Mouse (Mus musculus) heart, embryonic 11.5 days (tissue): ENCODE measurements around the gene Ccser1. TPM values are rescaled to one million over a fixed set of nuclear protein-coding genes. Genes with fewer than 3 reads are reported as not detected.

Experiments used
- ATAC-seq: fragments of 200-750 bp; cut with Nextera tagmentation; replicated peaks from 2 replicates; pipeline ENCODE4 v1.8.0; 2017; ENCODE audit warnings: moderate library complexity; ENCODE audit not compliant: insufficient number of reproducible peaks, low FRiP score, low TSS enrichment
- H3K27ac ChIP-seq: fragments of 300-500 bp; sonication (generic); 2 replicates; pipeline ENCODE4 v1.5.1; 2014; ENCODE audit warnings: mild to moderate bottlenecking, low read depth, low read length
- H3K27me3 ChIP-seq: fragments of 300-500 bp; sonication (generic); 2 replicates; pipeline ENCODE4 v1.6.1; 2014; ENCODE audit warnings: mild to moderate bottlenecking, low read length, mixed read lengths; ENCODE audit not compliant: control insufficient read depth, insufficient read depth
- H3K36me3 ChIP-seq: fragments of 300-500 bp; sonication (generic); 2 replicates; pipeline ENCODE4 v1.6.1; 2014; ENCODE audit warnings: mild to moderate bottlenecking, low read length, moderate library complexity, mixed read lengths; ENCODE audit not compliant: control insufficient read depth, insufficient read depth
- H3K4me1 ChIP-seq: fragments of 300-500 bp; sonication (generic); 2 replicates; pipeline ENCODE4 v1.6.1; 2014; ENCODE audit warnings: low read length; ENCODE audit not compliant: control insufficient read depth, insufficient read depth
- H3K4me2 ChIP-seq: fragments of 300-500 bp; sonication (generic); 2 replicates; pipeline ENCODE4 v1.6.1; 2014; ENCODE audit warnings: mild to moderate bottlenecking, moderate library complexity
- H3K4me3 ChIP-seq: fragments of 300-500 bp; sonication (generic); 2 replicates; pipeline ENCODE4 v1.5.1; 2014; ENCODE audit warnings: low read depth, low read length
- H3K9ac ChIP-seq: fragments of 300-500 bp; sonication (generic); 2 replicates; pipeline ENCODE4 v1.6.1; 2014; ENCODE audit warnings: mild to moderate bottlenecking, low read depth, low read length, moderate library complexity
- H3K9me3 ChIP-seq: fragments of 300-500 bp; sonication (generic); replicated peaks from 2 replicates; pipeline ENCODE4 v1.6.1; 2016; ENCODE audit warnings: low read length; ENCODE audit not compliant: control insufficient read depth
- WGBS: fragments of 180-500 bp; shearing (Covaris S2); extraction: QIAGEN DNeasy Blood & Tissue Kit; methylation state at CpG from one replicate; pipeline ENCODE4 v1.1.7; 2014; ENCODE audit not compliant: insufficient replicate concordance; 5-methylcytosine and 5-hydroxymethylcytosine counted together
- polyA plus RNA-seq: library from polyadenylated mRNA; unstranded; fragments of >200 nt; fragmentation: Nextera tagmentation; extraction: Ambion mirVana; gene quantifications from 2 replicates; pipeline ENCODE4 v1.2.1, GENCODE M21; 2014

The Ccser1 gene
- polyA plus RNA-seq, 1 experiment from 2014 or later = 1.6 TPM

DNA sequence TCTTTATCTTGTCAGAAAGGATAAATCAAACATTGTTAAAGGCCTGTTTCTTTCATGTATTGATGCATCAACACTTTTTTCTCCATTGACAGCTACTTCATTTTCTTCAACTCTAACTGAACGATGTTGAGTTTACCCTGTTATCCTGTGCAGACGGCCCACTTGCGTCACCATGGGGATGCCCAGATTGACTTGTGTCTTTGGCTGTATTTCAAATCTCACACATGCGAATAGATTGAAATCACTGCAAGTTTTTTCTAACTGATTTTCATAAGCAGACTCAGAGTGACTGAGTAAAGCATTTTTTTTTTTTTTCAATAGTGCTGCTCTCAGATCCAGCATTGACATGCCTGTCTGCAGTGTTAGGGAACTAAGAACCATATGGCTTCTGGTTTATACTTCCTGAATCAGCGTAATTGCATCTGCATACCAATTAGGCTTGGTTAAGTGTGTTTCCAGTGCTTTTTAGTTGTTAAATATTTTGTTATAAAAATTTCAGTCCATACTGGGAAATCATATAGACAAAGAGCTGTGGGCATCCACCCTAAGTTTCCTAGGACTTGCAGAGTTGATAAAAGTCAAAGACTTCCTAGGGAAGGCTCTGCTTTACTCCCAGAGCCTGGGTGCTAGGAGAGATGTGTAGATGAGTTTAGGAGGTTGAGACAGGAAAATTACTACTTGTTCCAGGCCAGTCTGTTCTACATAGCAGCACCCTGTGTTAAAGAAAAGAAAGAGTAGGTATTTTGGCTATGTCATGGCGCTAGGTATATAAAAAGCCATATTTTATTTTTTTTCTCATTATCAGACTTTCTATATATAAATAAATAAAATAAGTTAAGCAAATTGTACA is 116.3 kb downstream of the Ccser1 start:
- WGBS = 73% methylated on average over 6 of the region's 6 CpGs
- Histone ChIP-seq H3K36me3 (no peaks in the 10 kb centered on the region), H3K27me3 (no peaks in the 10 kb centered on the region), H3K27ac (no peak overlapping the region), H3K4me3 (no peak overlapping the region), H3K9me3 (no peaks in the 10 kb centered on the region), H3K9ac (no peak overlapping the region), H3K4me2 (no peak overlapping the region), H3K4me1 (no peaks in the 10 kb centered on the region)
- ATAC-seq = no peak

DNA sequence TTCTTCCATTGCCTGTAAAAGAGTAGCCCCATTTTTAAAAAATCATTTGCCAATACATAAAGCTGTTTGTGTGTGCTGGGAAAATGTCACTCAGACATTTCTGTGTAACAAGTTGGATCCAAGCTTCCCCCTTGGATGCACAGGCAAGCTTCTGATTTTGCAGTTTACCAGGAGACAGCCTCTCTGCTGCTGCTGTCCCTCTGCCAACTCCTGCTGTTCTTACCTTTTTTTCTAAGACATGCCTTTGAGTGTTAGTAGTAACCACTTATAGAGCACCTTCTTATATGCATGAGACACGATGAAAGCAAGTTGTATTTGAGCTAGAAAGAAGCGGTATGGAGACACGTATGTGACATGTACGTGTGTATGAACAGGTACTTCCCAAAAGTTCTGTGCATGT is 120.3 kb downstream of the Ccser1 start:
- Histone ChIP-seq H3K9ac (no peak overlapping the region), H3K4me1 (no peaks in the 10 kb centered on the region), H3K4me3 (no peak overlapping the region), H3K9me3 (no peaks in the 10 kb centered on the region), H3K27ac (no peak overlapping the region), H3K36me3 (no peaks in the 10 kb centered on the region), H3K4me2 (no peak overlapping the region), H3K27me3 (no peaks in the 10 kb centered on the region)
- WGBS = 82% methylated on average over 4 of the region's 4 CpGs
- no peak for ATAC-seq

DNA sequence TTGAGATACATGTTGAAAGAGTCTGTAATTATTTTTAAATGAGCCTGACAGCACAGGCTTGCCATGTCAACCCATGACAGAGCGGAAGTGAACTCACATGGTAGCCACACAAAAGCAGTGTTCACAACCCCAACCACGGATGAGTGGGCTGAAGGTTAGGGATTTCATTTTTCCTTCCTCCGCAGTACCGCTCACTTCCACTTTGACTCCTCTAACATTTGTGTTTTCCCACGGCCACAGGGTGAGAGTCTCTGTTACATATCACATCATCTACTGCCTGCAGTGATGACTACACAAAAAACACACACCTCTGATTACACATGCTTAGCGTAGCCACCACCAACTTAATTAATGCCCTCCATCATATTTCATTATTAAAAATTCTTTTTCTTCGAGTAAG is 120.9 kb downstream of the Ccser1 start:
- no peaks in the 10 kb centered on the region for H3K9me3 ChIP-seq
- no peak overlapping the region for H3K4me2 ChIP-seq
- H3K27me3 ChIP-seq = no peaks in the 10 kb centered on the region
- no peak overlapping the region for H3K9ac ChIP-seq
- WGBS = 67% methylated on average over 7 of the region's 7 CpGs
- H3K27ac ChIP-seq = no peak overlapping the region
- no peaks in the 10 kb centered on the region for H3K4me1 ChIP-seq
- no peak overlapping the region for H3K4me3 ChIP-seq
- no peaks in the 10 kb centered on the region for H3K36me3 ChIP-seq
- ATAC-seq = no peak

DNA sequence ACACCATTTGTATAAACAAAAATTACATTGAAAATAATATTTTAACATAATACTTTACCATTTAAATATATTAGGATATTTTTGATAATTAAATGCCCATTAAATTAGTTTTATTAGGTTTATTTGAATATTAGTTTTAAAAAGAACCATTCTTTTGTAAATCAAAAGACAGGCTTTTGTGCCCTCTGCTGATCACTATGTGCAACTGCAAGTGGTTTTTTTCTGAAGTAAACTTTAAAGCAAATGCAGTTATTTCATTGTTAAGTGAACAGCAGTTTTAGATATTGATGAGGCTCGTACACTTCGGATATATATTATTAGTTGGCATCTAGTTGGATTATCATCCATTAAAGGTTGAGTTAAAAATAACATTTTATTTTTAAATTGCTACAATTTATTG is 121.5 kb downstream of the Ccser1 start:
- no peak overlapping the region for H3K4me3 ChIP-seq
- H3K9ac ChIP-seq = no peak overlapping the region
- H3K4me2 ChIP-seq = no peak overlapping the region
- no peaks in the 10 kb centered on the region for H3K27me3 ChIP-seq
- H3K27ac ChIP-seq = no peak overlapping the region
- WGBS = 27% methylated on average over 2 of the region's 2 CpGs
- H3K4me1 ChIP-seq = no peaks in the 10 kb centered on the region
- no peak for ATAC-seq
- H3K9me3 ChIP-seq = no peaks in the 10 kb centered on the region
- no peaks in the 10 kb centered on the region for H3K36me3 ChIP-seq

DNA sequence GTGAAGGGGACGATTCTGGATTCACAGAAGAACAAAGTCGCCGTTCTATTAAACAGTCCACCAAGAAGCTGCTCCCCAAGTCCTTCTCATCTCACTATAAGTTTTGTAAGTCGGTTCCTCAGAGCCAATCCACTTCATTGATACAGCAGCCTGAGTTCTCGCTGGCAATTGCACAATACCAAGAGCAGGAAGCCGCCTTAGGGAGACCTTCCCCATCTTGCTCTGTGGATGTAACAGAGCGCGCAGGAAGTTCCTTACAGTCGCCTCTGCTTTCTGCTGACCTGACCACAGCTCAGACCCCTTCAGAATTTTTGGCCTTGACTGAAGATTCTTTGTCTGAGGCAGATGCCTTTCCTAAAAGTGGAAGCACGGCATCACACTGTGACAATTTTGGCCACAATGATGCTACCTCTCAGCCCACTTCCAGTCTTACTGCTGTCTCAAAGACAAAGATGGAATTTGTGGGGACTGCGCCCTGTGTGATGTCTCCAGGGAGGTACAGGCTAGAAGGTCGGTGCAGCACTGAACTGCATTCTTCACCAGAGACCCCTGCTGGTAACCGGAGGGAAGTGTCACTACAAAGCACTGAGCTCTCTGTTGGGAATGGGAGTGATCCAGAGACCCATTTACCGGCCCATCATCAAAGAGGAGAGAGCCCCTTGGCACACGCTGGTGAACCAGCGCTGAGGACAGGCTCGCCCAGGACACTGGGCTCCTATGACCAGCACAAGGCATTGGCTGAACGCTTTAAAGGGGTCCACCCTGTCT is 131.4 kb downstream of the Ccser1 start:
- no peaks in the 10 kb centered on the region for H3K4me1 ChIP-seq
- H3K27me3 ChIP-seq = no peaks in the 10 kb centered on the region
- no peak overlapping the region for H3K4me3 ChIP-seq
- no peaks in the 10 kb centered on the region for H3K9me3 ChIP-seq
- 76% methylated on average over 18 of the region's 18 CpGs for WGBS
- no peak overlapping the region for H3K9ac ChIP-seq
- ATAC-seq = no peak
- no peaks in the 10 kb centered on the region for H3K36me3 ChIP-seq
- H3K4me2 ChIP-seq = no peak overlapping the region
- H3K27ac ChIP-seq = no peak overlapping the region

DNA sequence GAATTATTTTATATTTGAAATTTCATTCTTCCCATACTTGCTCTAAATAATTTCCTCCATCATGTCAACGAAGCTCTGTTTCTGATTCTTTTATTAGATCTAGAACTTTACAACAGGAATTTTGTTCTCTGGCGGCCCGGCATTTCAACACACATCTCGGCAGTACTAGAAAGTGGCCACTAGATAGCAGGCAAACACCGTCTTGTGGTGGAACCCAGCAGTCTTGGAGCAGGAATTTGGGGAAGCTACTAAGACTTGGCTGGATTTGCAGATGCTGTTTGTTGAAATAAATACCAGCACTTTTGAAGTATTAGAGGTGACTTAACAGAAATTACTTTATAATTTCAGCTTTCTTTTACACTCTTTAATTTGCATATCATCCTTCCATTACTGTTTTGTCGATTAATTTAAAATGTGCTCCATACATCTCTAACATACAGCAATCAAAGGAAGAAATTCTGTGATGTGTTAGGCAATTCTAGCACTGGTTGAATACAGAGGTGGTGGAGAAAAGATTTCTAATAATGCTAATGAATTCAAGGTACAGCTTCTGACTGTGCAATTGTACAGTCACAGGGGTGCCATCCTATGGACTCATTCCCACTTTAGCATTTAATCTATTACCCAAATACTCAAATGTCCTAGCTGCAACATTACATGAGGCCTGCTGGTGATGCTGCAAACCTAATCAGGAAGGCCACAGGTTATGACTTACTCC is 135.9 kb downstream of the Ccser1 start:
- Histone ChIP-seq H3K27me3 (no peaks in the 10 kb centered on the region), H3K36me3 (no peaks in the 10 kb centered on the region), H3K4me2 (no peak overlapping the region), H3K4me1 (no peaks in the 10 kb centered on the region), H3K27ac (no peak overlapping the region), H3K9ac (no peak overlapping the region), H3K4me3 (no peak overlapping the region), H3K9me3 (no peaks in the 10 kb centered on the region)
- ATAC-seq = no peak
- WGBS = 24% methylated on average over 6 of the region's 6 CpGs

DNA sequence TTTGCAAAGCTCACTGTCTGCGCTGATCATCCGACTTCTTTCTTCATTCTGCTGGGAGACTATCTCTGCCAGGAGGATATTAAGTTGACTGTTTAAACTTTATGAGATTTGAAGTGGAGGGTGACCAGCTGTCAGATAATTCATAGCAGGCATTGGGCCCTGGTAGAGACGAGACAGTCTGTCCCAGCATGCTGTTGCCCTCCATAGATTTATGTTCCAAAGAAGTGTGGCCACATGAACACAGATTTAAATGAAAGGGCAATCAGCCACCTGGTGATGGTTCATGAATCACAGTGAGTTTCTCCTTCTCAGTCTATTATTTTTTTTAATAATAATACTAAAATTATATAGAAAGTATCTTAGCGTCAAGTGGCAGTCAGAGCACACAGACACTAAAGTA is 140.7 kb downstream of the Ccser1 start:
- no peak for ATAC-seq
- Histone ChIP-seq H3K27me3 (no peaks in the 10 kb centered on the region), H3K27ac (no peak overlapping the region), H3K4me2 (no peak overlapping the region), H3K36me3 (no peaks in the 10 kb centered on the region), H3K9ac (no peak overlapping the region), H3K4me1 (no peaks in the 10 kb centered on the region), H3K4me3 (no peak overlapping the region), H3K9me3 (no peaks in the 10 kb centered on the region)
- WGBS = 76% methylated on average over 4 of the region's 4 CpGs

DNA sequence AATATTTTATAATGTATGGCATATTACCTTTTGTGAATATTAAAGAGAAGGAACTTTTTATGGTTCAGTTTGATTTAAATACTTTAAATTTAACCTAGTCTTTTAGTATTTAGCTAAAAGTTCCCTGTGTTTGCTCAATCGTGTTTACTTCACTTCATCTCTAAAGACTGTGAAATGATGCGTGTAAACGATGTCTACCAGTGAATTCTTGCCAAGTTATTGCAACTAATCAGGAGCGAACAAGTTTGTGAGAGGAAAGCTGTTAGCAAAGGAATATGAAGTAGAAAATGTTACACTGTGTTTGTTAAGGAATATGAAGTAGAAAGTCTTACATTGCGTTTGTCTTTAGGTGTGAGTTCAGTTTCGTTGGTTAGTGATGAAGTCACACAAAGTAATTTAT is 142.2 kb downstream of the Ccser1 start:
- H3K9ac ChIP-seq = no peak overlapping the region
- H3K4me2 ChIP-seq = no peak overlapping the region
- no peaks in the 10 kb centered on the region for H3K4me1 ChIP-seq
- no peaks in the 10 kb centered on the region for H3K9me3 ChIP-seq
- H3K4me3 ChIP-seq = no peak overlapping the region
- no peak for ATAC-seq
- 89% methylated on average over 6 of the region's 6 CpGs for WGBS
- H3K36me3 ChIP-seq = no peaks in the 10 kb centered on the region
- no peaks in the 10 kb centered on the region for H3K27me3 ChIP-seq
- H3K27ac ChIP-seq = no peak overlapping the region
